Mouse (Mus musculus) midbrain, embryonic 14.5 days (tissue): ENCODE measurements around the gene Tecr. TPM values are rescaled to one million over a fixed set of nuclear protein-coding genes. Genes with fewer than 3 reads are reported as not detected.
A peak's percentile ranks its signal among the peaks of the same experiment; 100 is the strongest.

ENCODE experiments used
- ATAC-seq: fragments of 200-750 bp; cut with Nextera tagmentation; 2 replicates; pipeline ENCODE4 v1.8.0; 2017; ENCODE audit warnings: moderate number of reproducible peaks, moderate library complexity; ENCODE audit not compliant: low FRiP score, low TSS enrichment
- DNase-seq: peaks from one replicate; pipeline ENCODE4 v3.0.0-alpha.2; 2015
- H3K27ac ChIP-seq: fragments of 300-500 bp; sonication (generic); replicated peaks from 2 replicates; pipeline ENCODE4 v1.5.1; 2014; ENCODE audit warnings: mild to moderate bottlenecking, low read depth, low read length, moderate library complexity
- H3K27me3 ChIP-seq: fragments of 300-500 bp; sonication (generic); 2 replicates; pipeline ENCODE4 v1.6.1; 2014; ENCODE audit warnings: low read length, control low read depth, mixed read lengths; ENCODE audit not compliant: control insufficient read depth, insufficient read depth
- H3K36me3 ChIP-seq: fragments of 300-500 bp; sonication (generic); 2 replicates; pipeline ENCODE4 v1.6.1; 2014; ENCODE audit warnings: low read length, control low read depth; ENCODE audit not compliant: control insufficient read depth, insufficient read depth
- H3K4me1 ChIP-seq: fragments of 300-500 bp; sonication (generic); 2 replicates; pipeline ENCODE4 v1.6.1; 2014; ENCODE audit warnings: mild to moderate bottlenecking, antibody characterized with exemption, low read length, control low read depth; ENCODE audit not compliant: control insufficient read depth, insufficient read depth
- H3K4me2 ChIP-seq: fragments of 300-500 bp; sonication (generic); 2 replicates; pipeline ENCODE4 v1.6.1; 2014; ENCODE audit warnings: mild to moderate bottlenecking, low read length, moderate library complexity
- H3K4me3 ChIP-seq: fragments of 300-500 bp; sonication (generic); replicated peaks from 2 replicates; pipeline ENCODE4 v1.5.1; 2014; ENCODE audit warnings: low read depth, low read length
- H3K9ac ChIP-seq: fragments of 300-500 bp; sonication (generic); replicated peaks from 2 replicates; pipeline ENCODE4 v1.6.1; 2014; ENCODE audit warnings: mild to moderate bottlenecking, low read length, moderate library complexity
- H3K9me3 ChIP-seq: fragments of 300-500 bp; sonication (generic); 2 replicates; pipeline ENCODE4 v1.6.1; 2016; ENCODE audit warnings: low read length, control low read depth, mixed read lengths; ENCODE audit not compliant: control insufficient read depth
- WGBS: fragments of 180-500 bp; shearing (Covaris S2); extraction: QIAGEN DNeasy Blood & Tissue Kit; methylation state at CpG from one replicate; pipeline ENCODE4 v1.1.7; 2014; 5-methylcytosine and 5-hydroxymethylcytosine counted together
- polyA plus RNA-seq: library from polyadenylated mRNA; unstranded; fragments of >200 nt; fragmentation: Nextera tagmentation; extraction: Ambion mirVana; gene quantifications from 2 replicates; pipeline ENCODE4 v1.2.1, GENCODE M21; 2014

The Tecr gene
- polyA plus RNA-seq, result 987 and 1,278 TPM in 2 replicates

- peak within 1 kb of the TSS; percentile 98 for H3K27ac ChIP-seq
- no peaks in the 10 kb centered on the region for H3K9me3 ChIP-seq
- no peaks in the 10 kb centered on the region for H3K27me3 ChIP-seq
- peak; percentile 98 for ATAC-seq
- peak; percentile 100 for DNase-seq
- peak within 1 kb of the TSS; percentile 80 for H3K9ac ChIP-seq
- H3K36me3 ChIP-seq, result peaks cover 31% of the 10 kb centered on the region
- peak within 1 kb of the TSS; percentile 74 for H3K4me3 ChIP-seq
- peak within 1 kb of the TSS; percentile 61 for H3K4me2 ChIP-seq
- H3K4me1 ChIP-seq, result peaks cover 17% of the 10 kb centered on the region
- under 1% methylated on average over 69 of the region's 69 CpGs for WGBS
These were observed at the start of gene Tecr, which contains the start of gene Dnajb1 for GRCm38 (mm10) chr8:83607661-83608397. Gene Tecr (minus strand): TSS chr8:83607971. Gene Dnajb1 (plus strand): TSS chr8:83608193.

GRCm38 (mm10) chr8:83656484-83657246, 48.9 kb upstream of the Tecr start:
- Histone ChIP-seq H3K4me1 (peaks cover 25% of the 10 kb centered on the region), H3K27me3 (no peaks in the 10 kb centered on the region), H3K4me2 (no peak overlapping the region), H3K4me3 (no peak overlapping the region), H3K36me3 (no peaks in the 10 kb centered on the region; the same call in 1 of the 2 replicates), H3K9ac (no peak overlapping the region), H3K9me3 (no peaks in the 10 kb centered on the region), H3K27ac (no peak overlapping the region)
- no peak for ATAC-seq
- DNase-seq, result no peak
- WGBS, result 87% methylated on average over 13 of the region's 13 CpGs

- Histone ChIP-seq H3K4me2 (no peak overlapping the region), H3K27ac (no peak overlapping the region), H3K9me3 (no peaks in the 10 kb centered on the region), H3K4me3 (no peak overlapping the region), H3K27me3 (no peaks in the 10 kb centered on the region), H3K4me1 (peaks cover 22% of the 10 kb centered on the region), H3K36me3 (no peaks in the 10 kb centered on the region; the same call in 1 of the 2 replicates), H3K9ac (no peak overlapping the region)
- DNase-seq (no peak), ATAC-seq (no peak)
- 92% methylated on average over 9 of the region's 9 CpGs for WGBS
These were observed 48.3 kb upstream of the Tecr start for GRCm38 (mm10) chr8:83656043-83656442.

- Histone ChIP-seq H3K36me3 (no peaks in the 10 kb centered on the region; the same call in 1 of the 2 replicates), H3K4me3 (no peak overlapping the region), H3K4me2 (no peak overlapping the region), H3K9ac (no peak overlapping the region), H3K27me3 (no peaks in the 10 kb centered on the region), H3K27ac (no peak overlapping the region), H3K4me1 (peaks cover 11% of the 10 kb centered on the region), H3K9me3 (no peaks in the 10 kb centered on the region)
- no peak for DNase-seq
- no peak for ATAC-seq
- WGBS, result 97% methylated on average over 6 of the region's 6 CpGs
These were observed 47.0 kb upstream of the Tecr start for GRCm38 (mm10) chr8:83654725-83655124.

- H3K9ac ChIP-seq, result peak overlapping the region; percentile 77
- WGBS, result 51% methylated on average over 10 of the region's 10 CpGs
These were observed 45.9 kb upstream of the Tecr start for GRCm38 (mm10) chr8:83653662-83654017.

GRCm38 (mm10) chr8:83652744-83653661, 45.2 kb upstream of the Tecr start:
- Histone ChIP-seq H3K9ac (peak overlapping the region; percentile 77), H3K27ac (peak overlapping the region; percentile 63), H3K36me3 (no peaks in the 10 kb centered on the region; the same call in 1 of the 2 replicates), H3K4me3 (peak overlapping the region; percentile 69), H3K4me2 (peak overlapping the region; percentile 95), H3K4me1 (peaks cover 11% of the 10 kb centered on the region), H3K27me3 (no peaks in the 10 kb centered on the region), H3K9me3 (no peaks in the 10 kb centered on the region)
- DNase-seq (peak; percentile 51), ATAC-seq (peak; percentile 57)
- WGBS, result 3% methylated on average over 43 of the region's 46 CpGs

More at GRCm38 (mm10) chr8:83653662-83654017, 45.9 kb upstream of the Tecr start:
- no peaks in the 10 kb centered on the region for H3K27me3 ChIP-seq
- ATAC-seq (no peak), DNase-seq (no peak)
- no peak overlapping the region for H3K27ac ChIP-seq
- H3K4me2 ChIP-seq, result peak overlapping the region; percentile 95
- H3K36me3 ChIP-seq, result no peaks in the 10 kb centered on the region; the same call in 1 of the 2 replicates
- peak overlapping the region; percentile 69 for H3K4me3 ChIP-seq
- peaks cover 11% of the 10 kb centered on the region for H3K4me1 ChIP-seq
- H3K9me3 ChIP-seq, result no peaks in the 10 kb centered on the region

GRCm38 (mm10) chr8:83652030-83652743, 44.4 kb upstream of the Tecr start, which contains the start of gene Gipc1:
Gene Gipc1 (plus strand): TSS chr8:83652677.
- H3K36me3 ChIP-seq, result no peaks in the 10 kb centered on the region; the same call in 1 of the 2 replicates
- no peaks in the 10 kb centered on the region for H3K27me3 ChIP-seq
- WGBS, result 4% methylated on average over 45 of the region's 50 CpGs
- H3K27ac ChIP-seq, result peak within 1 kb of the TSS; percentile 92
- H3K4me3 ChIP-seq, result peak within 1 kb of the TSS; percentile 69
- peaks cover 11% of the 10 kb centered on the region for H3K4me1 ChIP-seq
- no peaks in the 10 kb centered on the region for H3K9me3 ChIP-seq
- ATAC-seq, result peak; percentile 96
- peak; percentile 99 for DNase-seq
- peak within 1 kb of the TSS; percentile 77 for H3K9ac ChIP-seq
- H3K4me2 ChIP-seq, result peak within 1 kb of the TSS; percentile 95
